Mouse (Mus musculus) stomach, embryonic 14.5 days (tissue): ENCODE measurements around the gene Thbd. TPM values are rescaled to one million over a fixed set of nuclear protein-coding genes. Genes with fewer than 3 reads are reported as not detected.
A peak's percentile ranks its signal among the peaks of the same experiment; 100 is the strongest.

Experiments
- ATAC-seq: fragments of 200-750 bp; cut with Nextera tagmentation; 2 replicates; pipeline ENCODE4 v1.8.0; 2017; ENCODE audit warnings: low read depth, moderate TSS enrichment; ENCODE audit not compliant: insufficient number of reproducible peaks, insufficient read depth, low FRiP score
- H3K27ac ChIP-seq: fragments of 300-500 bp; sonication (generic); 2 replicates; pipeline ENCODE4 v1.5.1; 2014; ENCODE audit warnings: mild to moderate bottlenecking, low read length, moderate library complexity, mixed read lengths
- H3K27me3 ChIP-seq: fragments of 300-500 bp; sonication (generic); 2 replicates; pipeline ENCODE4 v1.6.1; 2014; ENCODE audit warnings: low read length, control low read depth, mixed read lengths; ENCODE audit not compliant: control insufficient read depth, insufficient read depth
- H3K36me3 ChIP-seq: fragments of 300-500 bp; sonication (generic); 2 replicates; pipeline ENCODE4 v1.6.1; 2014; ENCODE audit warnings: mild to moderate bottlenecking, control low read depth, low read length, moderate library complexity, mixed read lengths; ENCODE audit not compliant: control insufficient read depth, insufficient read depth
- H3K4me1 ChIP-seq: fragments of 300-500 bp; sonication (generic); 2 replicates; pipeline ENCODE4 v1.6.1; 2014; ENCODE audit warnings: low read length, control low read depth, mixed read lengths; ENCODE audit not compliant: control insufficient read depth, insufficient read depth
- H3K4me2 ChIP-seq: fragments of 300-500 bp; sonication (generic); replicated peaks from 2 replicates; pipeline ENCODE4 v1.6.1; 2014; ENCODE audit warnings: low read depth, low read length, control low read depth
- H3K4me3 ChIP-seq: fragments of 300-500 bp; sonication (generic); 2 replicates; pipeline ENCODE4 v1.5.1; 2014; ENCODE audit warnings: low read depth, low read length, control low read depth
- H3K9ac ChIP-seq: fragments of 300-500 bp; sonication (generic); replicated peaks from 2 replicates; pipeline ENCODE4 v1.6.1; 2014; ENCODE audit warnings: low read depth, mild to moderate bottlenecking, control low read depth, low read length, moderate library complexity, mixed read lengths
- H3K9me3 ChIP-seq: fragments of 300-500 bp; sonication (generic); 2 replicates; pipeline ENCODE4 v1.6.1; 2016; ENCODE audit warnings: low read depth, low read length, control low read depth; ENCODE audit not compliant: control insufficient read depth
- WGBS: fragments of 180-500 bp; shearing (Covaris S2); extraction: QIAGEN DNeasy Blood & Tissue Kit; methylation state at CpG from one replicate; pipeline ENCODE4 v1.1.7; 2014; 5-methylcytosine and 5-hydroxymethylcytosine counted together
- polyA plus RNA-seq: library from polyadenylated mRNA; unstranded; fragments of >200 nt; fragmentation: Nextera tagmentation; extraction: Ambion mirVana; gene quantifications from 2 replicates; pipeline ENCODE4 v1.2.1, GENCODE M21; 2014

The Thbd gene
- polyA plus RNA-seq, 1 experiment from 2014 or later, result 25.9 TPM

DNA sequence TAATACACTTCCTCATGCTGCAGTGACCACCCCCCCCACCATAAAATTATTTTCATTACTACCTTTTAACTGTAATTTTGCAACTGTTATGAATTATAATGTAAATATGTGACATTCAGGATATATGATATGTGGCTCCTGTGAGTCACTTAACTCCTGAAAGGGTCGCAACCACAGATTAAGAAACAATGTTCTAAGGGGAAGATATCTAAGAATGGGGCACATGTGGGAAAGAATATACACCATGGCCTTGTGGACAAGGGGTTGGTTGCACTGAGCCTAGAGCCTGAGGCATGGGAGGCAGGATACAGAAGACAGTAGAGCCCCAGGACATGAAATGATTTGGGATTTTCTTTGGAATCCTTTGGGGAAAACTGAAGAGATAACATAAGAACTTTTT, 37.6 kb upstream of the Thbd start:
- Histone ChIP-seq H3K4me2 (no peak overlapping the region), H3K27me3 (no peaks in the 10 kb centered on the region), H3K36me3 (no peaks in the 10 kb centered on the region), H3K9ac (no peak overlapping the region), H3K4me1 (no peaks in the 10 kb centered on the region), H3K9me3 (no peaks in the 10 kb centered on the region), H3K4me3 (no peak overlapping the region), H3K27ac (no peak overlapping the region)
- ATAC-seq, result no peak
- 80% methylated on average over 1 of the region's 1 CpGs for WGBS

DNA sequence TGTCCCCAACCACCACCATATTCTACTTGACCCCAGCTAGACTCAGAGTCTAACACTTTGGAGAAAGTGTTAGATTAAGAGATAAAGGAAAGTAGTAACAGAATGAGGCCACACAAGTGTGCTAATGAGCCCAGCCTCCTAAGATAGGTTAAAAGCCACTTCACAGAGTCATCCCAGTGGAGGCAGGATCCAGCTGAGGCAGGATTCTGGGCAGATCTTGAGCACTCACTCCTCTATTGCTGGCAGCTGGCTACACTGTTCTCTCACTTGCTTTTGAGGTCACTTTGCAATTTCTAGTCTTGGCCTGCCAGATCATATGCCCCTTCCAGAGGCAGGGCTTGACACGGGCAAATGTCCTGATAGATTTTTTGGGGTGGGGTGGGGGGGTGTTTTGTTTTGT, 36.5 kb upstream of the Thbd start:
- H3K4me3 ChIP-seq, result no peak overlapping the region
- ATAC-seq, result no peak
- H3K4me1 ChIP-seq, result no peaks in the 10 kb centered on the region
- no peak overlapping the region for H3K27ac ChIP-seq
- no peaks in the 10 kb centered on the region for H3K36me3 ChIP-seq
- H3K4me2 ChIP-seq, result no peak overlapping the region
- H3K9me3 ChIP-seq, result no peaks in the 10 kb centered on the region
- WGBS, result 56% methylated on average over 1 of the region's 1 CpGs
- no peaks in the 10 kb centered on the region for H3K27me3 ChIP-seq
- no peak overlapping the region for H3K9ac ChIP-seq

DNA sequence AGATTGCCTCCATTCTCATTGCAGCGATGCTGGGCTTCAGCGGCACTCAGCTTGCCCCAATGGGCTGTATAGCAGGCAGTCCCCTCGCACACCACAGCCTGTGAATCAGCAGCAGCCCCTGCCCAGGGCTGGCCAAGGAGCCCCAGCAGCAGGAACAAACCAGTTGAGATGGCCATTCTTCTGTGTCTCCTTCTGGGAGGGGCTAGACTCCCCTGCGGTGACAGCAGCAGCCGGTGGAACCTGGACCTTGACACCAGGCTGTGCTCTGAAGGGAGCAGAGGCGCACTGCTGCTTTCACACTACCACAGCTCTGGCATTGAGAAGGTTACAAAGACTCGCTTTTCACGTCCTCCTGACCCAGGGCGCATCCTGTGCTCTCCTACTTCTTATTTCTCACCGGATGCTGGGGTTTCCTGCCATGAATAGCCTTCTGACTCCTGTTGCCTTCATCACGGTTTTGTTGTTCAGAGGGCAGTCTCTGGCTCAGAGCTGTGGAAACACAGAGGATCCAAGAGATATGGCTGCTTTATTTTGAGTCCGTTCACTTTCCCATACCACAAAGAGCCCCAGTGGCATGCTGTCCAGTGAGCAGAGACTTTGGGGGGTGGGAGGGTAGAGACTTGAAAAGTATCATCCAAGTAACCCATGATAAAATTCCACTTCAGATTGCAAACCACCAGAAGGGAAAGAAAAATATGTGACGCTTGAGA, 35.4 kb upstream of the Thbd start, which contains the start of gene Cd93:
Cd93 (minus strand) TSS at position 315 of the 710 bp plus-strand sequence.
- Histone ChIP-seq H3K36me3 (no peaks in the 10 kb centered on the region), H3K4me2 (no peak within 1 kb of the TSS)
- WGBS, result 56% methylated on average over 13 of the region's 13 CpGs

DNA sequence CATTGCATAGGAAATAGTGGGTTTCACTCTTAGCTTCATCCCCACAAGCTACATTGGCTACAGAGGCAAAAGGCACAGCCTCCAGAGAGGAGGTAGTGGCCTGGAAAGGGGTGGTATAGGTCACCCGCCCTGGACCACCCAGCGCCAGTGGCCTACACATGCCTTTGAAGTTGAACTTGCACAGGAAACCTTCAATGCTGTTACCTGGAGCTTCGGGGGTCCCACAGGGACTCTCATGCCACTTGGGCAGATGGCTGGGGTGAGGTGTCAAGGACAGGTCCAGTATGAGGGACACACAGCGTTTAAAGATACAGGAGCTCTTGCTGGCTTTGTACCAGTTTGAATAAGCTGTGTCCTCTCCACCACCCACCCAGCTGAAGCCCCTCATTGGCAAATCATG, 34.7 kb upstream of the Thbd start:
- Histone ChIP-seq H3K27ac (peak overlapping the region; percentile 35; the same call in 1 of the 2 replicates), H3K36me3 (no peaks in the 10 kb centered on the region), H3K9ac (no peak overlapping the region), H3K4me2 (no peak overlapping the region), H3K9me3 (no peaks in the 10 kb centered on the region), H3K4me3 (peak overlapping the region; percentile 10; the same call in 1 of the 2 replicates), H3K27me3 (no peaks in the 10 kb centered on the region), H3K4me1 (no peaks in the 10 kb centered on the region)
- 79% methylated on average over 4 of the region's 4 CpGs for WGBS
- ATAC-seq, result no peak

More for the DNA sequence above, 35.4 kb upstream of the Thbd start, which contains the start of gene Cd93:
- Histone ChIP-seq H3K9ac (no peak within 1 kb of the TSS), H3K4me3 (peak within 1 kb of the TSS; percentile 10; the same call in 1 of the 2 replicates), H3K4me1 (no peaks in the 10 kb centered on the region), H3K9me3 (no peaks in the 10 kb centered on the region), H3K27ac (peak within 1 kb of the TSS; percentile 35; the same call in 1 of the 2 replicates), H3K27me3 (no peaks in the 10 kb centered on the region)
- ATAC-seq, result peak; percentile 50

DNA sequence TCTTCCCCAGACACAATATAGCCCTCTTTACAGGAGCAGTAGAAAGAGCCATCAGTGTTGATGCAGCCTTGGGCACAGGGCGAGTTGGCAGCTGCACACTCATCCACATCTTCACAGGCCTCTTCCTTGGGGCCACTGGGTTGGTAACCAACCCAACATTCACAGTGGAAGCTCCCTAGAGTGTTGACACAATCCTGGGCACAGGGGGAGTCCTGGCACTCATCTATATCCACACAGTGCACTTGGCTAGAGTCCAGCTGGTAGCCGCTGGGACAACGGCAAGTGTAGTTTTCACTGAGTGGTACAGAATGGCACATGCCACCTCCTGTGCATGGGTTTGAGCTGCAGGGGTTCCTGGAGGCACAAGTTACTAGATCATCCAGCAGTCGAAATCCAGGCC, 34.2 kb upstream of the Thbd start:
- H3K4me2 ChIP-seq, result no peak overlapping the region
- H3K36me3 ChIP-seq, result no peaks in the 10 kb centered on the region
- H3K27me3 ChIP-seq, result no peaks in the 10 kb centered on the region
- H3K4me1 ChIP-seq, result no peaks in the 10 kb centered on the region
- 91% methylated on average over 4 of the region's 4 CpGs for WGBS
- peak overlapping the region; percentile 10; the same call in 1 of the 2 replicates for H3K4me3 ChIP-seq
- H3K9ac ChIP-seq, result no peak overlapping the region
- ATAC-seq, result no peak
- peak overlapping the region; percentile 35; the same call in 1 of the 2 replicates for H3K27ac ChIP-seq
- no peaks in the 10 kb centered on the region for H3K9me3 ChIP-seq

DNA sequence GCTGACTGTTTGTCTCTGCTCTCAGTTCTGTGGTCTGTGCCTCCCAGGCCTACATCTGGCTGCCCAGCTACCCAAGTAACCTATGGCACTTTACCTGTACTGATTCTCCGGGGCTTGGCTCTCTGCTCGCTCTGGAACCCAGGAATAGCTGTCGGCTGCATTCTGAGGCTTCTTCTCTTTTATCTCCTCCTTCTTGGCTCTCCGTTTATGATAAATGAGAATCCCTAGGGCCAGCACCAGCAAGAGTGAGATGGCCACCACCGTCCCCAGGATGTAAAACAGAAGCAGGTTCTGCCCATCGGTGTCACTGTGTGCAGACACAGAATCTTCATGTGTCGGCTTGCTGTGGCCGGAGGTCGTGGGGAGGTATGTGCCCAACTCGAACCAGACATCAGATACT, 33.4 kb upstream of the Thbd start:
- H3K27ac ChIP-seq, result no peak overlapping the region
- WGBS, result 80% methylated on average over 10 of the region's 10 CpGs
- H3K4me2 ChIP-seq, result no peak overlapping the region
- no peaks in the 10 kb centered on the region for H3K27me3 ChIP-seq
- no peaks in the 10 kb centered on the region for H3K36me3 ChIP-seq
- peak overlapping the region; percentile 10; the same call in 1 of the 2 replicates for H3K4me3 ChIP-seq
- H3K9me3 ChIP-seq, result no peaks in the 10 kb centered on the region
- H3K4me1 ChIP-seq, result no peaks in the 10 kb centered on the region
- ATAC-seq, result no peak
- no peak overlapping the region for H3K9ac ChIP-seq

DNA sequence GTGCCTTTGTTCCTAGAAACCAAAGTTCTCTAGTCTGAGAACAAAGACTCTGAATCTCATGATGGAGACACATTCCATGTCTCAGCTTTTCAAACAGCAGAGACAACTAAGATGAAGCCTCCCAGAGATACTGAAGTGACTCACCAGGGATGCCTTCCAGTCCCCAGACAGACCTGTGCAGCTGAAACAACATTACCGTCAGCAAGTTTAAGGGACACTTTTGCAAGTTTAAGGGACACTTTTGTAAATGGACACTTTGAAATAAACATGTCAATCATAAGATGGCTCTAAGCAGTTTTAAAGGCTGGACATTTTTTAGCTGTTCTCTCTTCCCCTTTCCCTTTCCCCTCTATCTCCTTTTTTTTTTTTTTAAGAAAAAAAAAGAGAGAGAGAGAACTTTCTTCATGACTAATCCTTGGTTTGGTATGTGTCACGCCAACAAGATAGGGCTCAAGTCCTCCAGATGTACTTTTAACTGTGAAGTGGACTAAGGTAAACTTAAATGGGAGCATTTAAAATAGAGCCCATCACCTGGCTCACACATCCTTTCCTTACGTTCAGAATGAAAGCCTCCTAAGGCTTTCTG, 31.8 kb upstream of the Thbd start:
- Histone ChIP-seq H3K4me1 (no peaks in the 10 kb centered on the region), H3K36me3 (no peaks in the 10 kb centered on the region), H3K27me3 (no peaks in the 10 kb centered on the region), H3K4me3 (no peak overlapping the region), H3K4me2 (no peak overlapping the region; the same call in 1 of the 2 replicates), H3K9ac (no peak overlapping the region), H3K9me3 (no peaks in the 10 kb centered on the region), H3K27ac (no peak overlapping the region)
- ATAC-seq, result no peak
- 46% methylated on average over 3 of the region's 3 CpGs for WGBS

DNA sequence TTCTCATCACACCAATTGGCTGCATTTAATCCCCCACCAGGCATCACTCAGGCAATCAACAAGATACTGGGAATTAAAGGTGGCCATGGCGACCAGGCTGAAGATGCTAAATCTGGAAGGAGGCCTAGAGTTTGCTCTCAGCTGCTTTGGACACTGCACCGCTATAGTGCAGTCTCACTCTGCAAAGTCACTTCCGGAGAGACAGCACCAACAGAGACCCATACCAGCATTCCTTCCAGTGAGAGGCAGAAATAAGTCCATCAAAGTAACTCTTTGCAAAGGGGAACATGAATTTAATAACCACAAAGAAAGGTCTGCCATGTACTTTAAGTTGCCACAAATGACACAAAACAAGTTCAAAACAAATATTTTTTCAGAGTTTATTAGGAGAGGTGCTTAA, 28.3 kb upstream of the Thbd start:
- H3K4me3 ChIP-seq, result no peak overlapping the region
- H3K36me3 ChIP-seq, result no peaks in the 10 kb centered on the region
- no peaks in the 10 kb centered on the region for H3K4me1 ChIP-seq
- no peaks in the 10 kb centered on the region for H3K9me3 ChIP-seq
- ATAC-seq, result no peak
- H3K27me3 ChIP-seq, result no peaks in the 10 kb centered on the region
- no peak overlapping the region for H3K9ac ChIP-seq
- no peak overlapping the region for H3K27ac ChIP-seq
- 48% methylated on average over 3 of the region's 3 CpGs for WGBS
- no peak overlapping the region for H3K4me2 ChIP-seq
